Mouse (Mus musculus): ENCODE data around the gene Wdfy1. TPM values are rescaled to one million over a fixed set of nuclear protein-coding genes. Genes with fewer than 3 reads are reported as not detected.

Gene Wdfy1
- total RNA-seq, 2 experiments from 2014 or later: 36.2 to 38.2 TPM

Other genes starting within 250 kb of the Wdfy1 start
- gene Ap1s3, start 104.2 kb downstream of the Wdfy1 start, total RNA-seq (2021): 1 to 10 TPM; 2.0 to 2.4 TPM
- 10 to 100 TPM; 26.1 to 29.9 TPM for gene Mrpl44, start 125 bp downstream of the Wdfy1 start, total RNA-seq (2021)
- gene Serpine2, start 85.0 kb upstream of the Wdfy1 start, total RNA-seq (2021): 100 to 1,000 TPM; 129 to 137 TPM